Mouse (Mus musculus): ENCODE data around the gene Crmp1. TPM values are rescaled to one million over a fixed set of nuclear protein-coding genes. Genes with fewer than 3 reads are reported as not detected.
A peak's percentile ranks its signal among the peaks of the same experiment; 100 is the strongest.

The Crmp1 gene
- total and polyA plus RNA-seq, 3 experiments, result 0.55 to 0.77 (median 0.59) TPM

DNA sequence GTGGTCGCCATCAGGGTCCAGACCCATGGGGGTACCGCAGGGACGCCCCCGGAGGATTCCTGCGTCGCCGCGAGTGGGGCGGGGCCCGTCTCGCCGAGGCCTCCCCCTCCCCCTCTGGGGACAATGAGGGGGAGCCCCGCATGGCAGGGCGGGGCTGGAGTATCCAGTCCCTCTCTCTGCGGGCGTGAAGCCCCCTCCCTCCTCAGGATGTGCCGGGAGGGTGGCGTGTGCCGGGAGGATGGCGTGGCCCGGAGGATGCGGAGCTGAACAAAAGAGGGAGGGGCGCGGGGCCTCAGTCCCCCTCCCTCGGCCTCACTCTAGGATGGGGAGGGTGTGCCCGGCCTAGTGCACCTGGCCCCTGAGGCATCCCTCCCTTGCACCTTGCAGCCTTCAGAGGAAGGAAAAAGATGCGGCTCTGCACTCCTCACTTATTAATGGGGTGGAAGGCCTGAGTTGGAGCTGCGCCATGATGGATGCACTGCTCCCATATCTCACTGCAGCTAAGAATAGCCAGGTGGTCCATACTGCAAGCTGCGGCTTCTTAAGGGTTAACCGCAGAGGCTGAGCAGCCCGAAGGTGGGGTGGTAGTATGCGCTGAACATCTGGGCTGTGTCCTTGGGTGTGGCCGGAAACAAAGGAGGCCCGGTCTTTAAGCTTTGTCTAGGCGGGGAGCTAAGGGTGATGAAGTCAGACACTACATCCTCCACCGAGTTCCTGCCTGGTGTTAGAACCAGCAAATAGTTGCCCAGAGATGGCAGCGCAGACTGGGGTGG lies 4.6 kb downstream of the Crmp1 start:
- Histone ChIP-seq H3K36me3 (ENCODE audit: control insufficient read depth, insufficient read depth, low read length) (no peaks in the 10 kb centered on the region), H3K9ac (ENCODE audit: low read depth, low read length) (no peak overlapping the region)
- intact Hi-C loops (cut with DNase I), result no loop called here

DNA sequence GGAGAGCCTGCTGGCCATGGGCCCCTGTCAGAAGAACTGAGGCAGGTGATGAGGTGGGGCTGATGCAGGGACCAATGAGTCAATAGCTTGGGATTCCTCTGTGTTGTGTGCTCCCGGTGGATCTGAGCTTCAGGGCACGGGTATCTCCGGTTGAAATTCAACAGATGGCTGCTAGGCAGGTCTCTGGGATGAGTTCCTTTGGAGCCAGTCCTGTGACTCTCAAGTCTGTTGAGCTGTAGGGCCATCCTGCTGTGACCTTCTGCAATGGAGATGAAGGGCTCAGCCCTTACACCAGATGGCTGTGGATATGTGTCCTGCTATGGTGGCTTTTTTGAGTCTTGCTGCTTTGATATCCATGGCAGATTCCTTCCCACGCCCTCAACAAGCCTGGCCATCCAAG lies 5.7 kb downstream of the Crmp1 start:
- no peak overlapping the region for H3K4me3 ChIP-seq
- no peak for DNase-seq
- H3K27ac ChIP-seq, result no peak overlapping the region
- H3K9ac ChIP-seq (ENCODE audit: low read depth, low read length), result no peak overlapping the region
- no peaks in the 10 kb centered on the region for H3K79me2 ChIP-seq (replicated peaks; ENCODE audit: control insufficient read depth, insufficient read depth, low read length)
- WGBS, result 43% methylated on average over 4 of the region's 4 CpGs
- intact Hi-C loops (cut with DNase I), result no loop called here
- H3K4me1 ChIP-seq (ENCODE audit: control insufficient read depth, insufficient read depth, low read length), result no peaks in the 10 kb centered on the region; the same call in 1 of the 2 replicates
- no peaks in the 10 kb centered on the region for H3K36me3 ChIP-seq (ENCODE audit: control insufficient read depth, insufficient read depth, low read length)
- H3K27me3 ChIP-seq (ENCODE audit: control insufficient read depth, insufficient read depth, low read length), result peaks cover 3% of the 10 kb centered on the region
- TF ChIP-seq CTCF (IDR thresholded peaks at IDR 0.05), result no peak
- TF ChIP-seq POLR2A (IDR thresholded peaks at IDR 0.05; ENCODE audit: insufficient read depth, low read depth, low read length), result no peak

More for the DNA sequence above, 4.6 kb downstream of the Crmp1 start:
- H3K4me3 ChIP-seq, result peak overlapping the region; percentile 52
- DNase-seq, result peak in 1 of 2 experiments; percentile 7
- TF ChIP-seq CTCF (IDR thresholded peaks at IDR 0.05) (no peak), POLR2A (IDR thresholded peaks at IDR 0.05; ENCODE audit: insufficient read depth, low read depth, low read length) (no peak), EP300 (IDR thresholded peaks at IDR 0.05; ENCODE audit: insufficient read depth, low read depth, low read length) (no peak)
- WGBS, result 3% methylated on average over 33 of the region's 37 CpGs
- no peaks in the 10 kb centered on the region; the same call in 1 of the 2 replicates for H3K4me1 ChIP-seq (ENCODE audit: control insufficient read depth, insufficient read depth, low read length)
- H3K27me3 ChIP-seq (ENCODE audit: control insufficient read depth, insufficient read depth, low read length), result peaks cover 13% of the 10 kb centered on the region
- no peaks in the 10 kb centered on the region for H3K79me2 ChIP-seq (replicated peaks; ENCODE audit: control insufficient read depth, insufficient read depth, low read length)
- H3K27ac ChIP-seq, result no peak overlapping the region

DNA sequence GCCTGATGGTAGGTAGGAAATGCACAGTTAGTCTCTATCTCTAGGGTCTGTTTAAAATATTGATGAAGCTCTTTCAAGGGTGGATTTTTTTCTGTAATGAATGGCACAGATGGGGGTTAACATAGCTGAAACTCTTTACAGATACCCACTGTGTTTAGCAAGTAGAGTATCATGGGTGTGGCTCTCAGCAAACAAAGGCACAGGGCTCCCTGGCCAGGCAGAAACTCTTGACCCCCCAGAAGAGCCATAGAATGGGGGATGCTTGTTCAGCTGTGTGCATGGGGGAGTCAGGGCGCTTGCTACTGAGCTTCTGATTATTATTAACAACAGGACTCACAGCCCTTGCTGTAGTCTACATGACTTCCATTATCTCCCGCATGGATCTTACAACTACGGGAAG lies 7.1 kb downstream of the Crmp1 start:
- Histone ChIP-seq H3K4me3 (no peak overlapping the region), H3K27ac (no peak overlapping the region), H3K79me2 (replicated peaks; ENCODE audit: control insufficient read depth, insufficient read depth, low read length) (no peaks in the 10 kb centered on the region), H3K27me3 (ENCODE audit: control insufficient read depth, insufficient read depth, low read length) (peaks cover 1% of the 10 kb centered on the region; the same call in 1 of the 2 replicates), H3K4me1 (ENCODE audit: control insufficient read depth, insufficient read depth, low read length) (no peaks in the 10 kb centered on the region; the same call in 1 of the 2 replicates), H3K36me3 (ENCODE audit: control insufficient read depth, insufficient read depth, low read length) (no peaks in the 10 kb centered on the region), H3K9ac (ENCODE audit: low read depth, low read length) (no peak overlapping the region)
- intact Hi-C loops (cut with DNase I), result no loop called here
- TF ChIP-seq POLR2A (IDR thresholded peaks at IDR 0.05; ENCODE audit: insufficient read depth, low read depth, low read length) (no peak), EP300 (IDR thresholded peaks at IDR 0.05; ENCODE audit: insufficient read depth, low read depth, low read length) (no peak), CTCF (IDR thresholded peaks at IDR 0.05) (no peak)
- no peak for DNase-seq
- whole genome bisulfite sequencing, result 64% methylated on average over 3 of the region's 3 CpGs

DNA sequence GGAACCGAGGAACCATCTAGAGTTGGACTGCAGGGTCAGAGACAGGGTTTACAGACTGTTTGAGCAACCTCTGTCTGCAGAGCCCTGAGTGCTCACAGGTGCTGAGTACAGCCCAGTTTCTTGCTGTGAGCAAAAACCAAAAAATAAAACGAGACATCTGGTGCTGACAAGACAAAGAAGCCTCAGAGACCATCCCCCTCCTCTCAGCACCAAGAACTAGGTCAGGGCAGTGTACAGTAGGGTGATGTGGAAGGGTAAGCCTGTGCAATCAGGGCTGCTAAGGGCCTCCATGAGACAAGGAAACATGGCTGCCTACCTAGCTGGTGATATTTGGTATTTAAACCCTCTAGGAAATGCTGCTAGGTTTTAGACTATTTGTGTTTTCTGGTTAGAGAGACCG lies 9.9 kb downstream of the Crmp1 start:
- intact Hi-C loops (cut with DNase I), result no loop called here
- Histone ChIP-seq H3K36me3 (ENCODE audit: control insufficient read depth, insufficient read depth, low read length) (no peaks in the 10 kb centered on the region), H3K4me1 (ENCODE audit: control insufficient read depth, insufficient read depth, low read length) (no peaks in the 10 kb centered on the region), H3K9ac (ENCODE audit: low read depth, low read length) (no peak overlapping the region), H3K79me2 (replicated peaks; ENCODE audit: control insufficient read depth, insufficient read depth, low read length) (no peaks in the 10 kb centered on the region), H3K27me3 (ENCODE audit: control insufficient read depth, insufficient read depth, low read length) (no peaks in the 10 kb centered on the region; the same call in 1 of the 2 replicates), H3K27ac (no peak overlapping the region), H3K4me3 (no peak overlapping the region)
- DNase-seq, result no peak
- 62% methylated on average over 3 of the region's 3 CpGs for WGBS
- TF ChIP-seq CTCF (IDR thresholded peaks at IDR 0.05) (no peak), POLR2A (IDR thresholded peaks at IDR 0.05; ENCODE audit: insufficient read depth, low read depth, low read length) (no peak), EP300 (IDR thresholded peaks at IDR 0.05; ENCODE audit: insufficient read depth, low read depth, low read length) (no peak)

DNA sequence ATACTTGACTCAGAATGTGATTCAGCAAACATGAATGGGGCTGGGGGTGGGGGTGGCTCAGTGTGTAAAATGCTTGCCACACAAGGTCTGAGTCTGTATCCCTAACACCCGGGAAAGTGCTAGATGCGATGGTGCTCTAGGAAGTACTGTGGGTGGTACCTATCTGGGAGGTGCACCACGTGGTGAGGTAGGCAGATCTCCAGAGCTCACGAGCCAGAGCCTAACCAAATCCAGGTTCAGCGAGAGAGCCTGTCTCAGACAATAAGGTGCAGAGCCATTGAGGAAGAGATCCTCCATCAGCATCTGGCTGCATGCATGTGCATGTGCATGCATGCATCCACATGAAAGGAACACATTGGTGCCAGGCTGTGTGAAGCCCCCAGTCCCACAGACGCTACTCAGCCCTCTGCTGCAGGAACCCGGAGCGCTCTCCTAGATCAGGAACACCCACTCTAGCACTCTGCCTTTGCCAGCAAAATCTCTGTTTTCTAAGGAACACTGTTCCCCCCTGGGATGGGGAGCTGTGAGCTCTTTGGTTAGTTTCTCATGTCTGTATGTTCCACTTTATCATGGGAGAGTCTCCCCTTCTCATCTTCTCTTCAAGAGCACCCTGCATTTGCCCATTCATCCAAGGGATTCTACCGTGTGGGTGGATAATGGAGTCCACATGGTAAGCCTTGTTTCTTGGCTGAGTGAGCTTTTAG lies 10.5 kb downstream of the Crmp1 start:
- TF ChIP-seq EP300 (IDR thresholded peaks at IDR 0.05; ENCODE audit: insufficient read depth, low read depth, low read length) (no peak), POLR2A (IDR thresholded peaks at IDR 0.05; ENCODE audit: insufficient read depth, low read depth, low read length) (no peak), CTCF (IDR thresholded peaks at IDR 0.05) (no peak)
- intact Hi-C loops (cut with DNase I), result no loop called here
- Histone ChIP-seq H3K36me3 (ENCODE audit: control insufficient read depth, insufficient read depth, low read length) (no peaks in the 10 kb centered on the region), H3K27me3 (ENCODE audit: control insufficient read depth, insufficient read depth, low read length) (no peaks in the 10 kb centered on the region), H3K4me3 (no peak overlapping the region), H3K27ac (no peak overlapping the region), H3K9ac (ENCODE audit: low read depth, low read length) (no peak overlapping the region), H3K4me1 (ENCODE audit: control insufficient read depth, insufficient read depth, low read length) (no peaks in the 10 kb centered on the region), H3K79me2 (replicated peaks; ENCODE audit: control insufficient read depth, insufficient read depth, low read length) (no peaks in the 10 kb centered on the region)
- no peak for DNase-seq
- 74% methylated on average over 9 of the region's 9 CpGs for WGBS

DNA sequence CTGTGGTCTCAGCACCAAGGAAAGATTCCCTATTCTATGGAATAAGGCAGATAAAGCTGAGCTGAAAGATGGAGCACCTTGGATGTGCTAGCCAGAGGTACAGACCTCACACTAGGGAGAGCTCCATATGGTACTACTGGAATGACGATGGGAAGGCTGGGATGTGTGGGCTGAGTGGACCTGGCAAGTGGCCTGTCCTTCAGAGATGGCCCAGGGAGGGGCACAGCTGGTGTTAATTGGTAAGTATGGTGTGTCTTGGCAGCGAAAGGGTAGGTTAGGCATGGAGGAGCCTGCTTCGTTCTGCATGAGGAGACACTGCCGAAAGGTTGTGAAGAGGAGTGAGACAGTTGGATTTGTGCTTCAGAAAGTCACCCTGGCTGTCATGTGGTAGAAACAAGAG lies 12.8 kb downstream of the Crmp1 start:
- TF ChIP-seq EP300 (IDR thresholded peaks at IDR 0.05; ENCODE audit: insufficient read depth, low read depth, low read length) (no peak), CTCF (IDR thresholded peaks at IDR 0.05) (no peak), POLR2A (IDR thresholded peaks at IDR 0.05; ENCODE audit: insufficient read depth, low read depth, low read length) (no peak)
- Histone ChIP-seq H3K9ac (ENCODE audit: low read depth, low read length) (no peak overlapping the region), H3K4me1 (ENCODE audit: control insufficient read depth, insufficient read depth, low read length) (no peaks in the 10 kb centered on the region), H3K27me3 (ENCODE audit: control insufficient read depth, insufficient read depth, low read length) (no peaks in the 10 kb centered on the region), H3K27ac (no peak overlapping the region), H3K79me2 (replicated peaks; ENCODE audit: control insufficient read depth, insufficient read depth, low read length) (no peaks in the 10 kb centered on the region), H3K4me3 (no peak overlapping the region), H3K36me3 (ENCODE audit: control insufficient read depth, insufficient read depth, low read length) (no peaks in the 10 kb centered on the region)
- intact Hi-C loops (cut with DNase I), result no loop called here
- DNase-seq, result no peak
- 82% methylated on average over 4 of the region's 4 CpGs for WGBS

Data from heart, adult 2 months (tissue).